Mouse (Mus musculus): Measurements from ENCODE around the gene Dtnb. TPM values are rescaled to one million over a fixed set of nuclear protein-coding genes. Genes with fewer than 3 reads are reported as not detected.
"Not testable (repeated sequence)": the region's sequence is repeated elsewhere in the genome, so short reads cannot be mapped to it uniquely, and the experiment has no call there.

The Dtnb gene
- total RNA-seq (2015) = 9.1 and 14.8 TPM in 2 replicates
- 8.1 and 28.5 TPM in 2 replicates for total RNA-seq (2017)

GRCm38 (mm10) chr12:3571787-3572580 is at the start of gene Dtnb:
Dtnb (plus strand) TSS chr12:3572381.
- peak; percentile 75 for ATAC-seq (ENCODE audit: poor library complexity, severe bottlenecking)

- ATAC-seq (ENCODE audit: poor library complexity, severe bottlenecking) = peak; percentile 82
Measured at GRCm38 (mm10) chr12:3525536-3525935, 46.6 kb upstream of the Dtnb start.

- not testable (repeated sequence) for ATAC-seq (ENCODE audit: poor library complexity, severe bottlenecking)
Measured at GRCm38 (mm10) chr12:3535446-3535845, 36.7 kb upstream of the Dtnb start.

- no peak for ATAC-seq (ENCODE audit: poor library complexity, severe bottlenecking)
Measured at GRCm38 (mm10) chr12:3537616-3538015, 34.6 kb upstream of the Dtnb start.

DNA sequence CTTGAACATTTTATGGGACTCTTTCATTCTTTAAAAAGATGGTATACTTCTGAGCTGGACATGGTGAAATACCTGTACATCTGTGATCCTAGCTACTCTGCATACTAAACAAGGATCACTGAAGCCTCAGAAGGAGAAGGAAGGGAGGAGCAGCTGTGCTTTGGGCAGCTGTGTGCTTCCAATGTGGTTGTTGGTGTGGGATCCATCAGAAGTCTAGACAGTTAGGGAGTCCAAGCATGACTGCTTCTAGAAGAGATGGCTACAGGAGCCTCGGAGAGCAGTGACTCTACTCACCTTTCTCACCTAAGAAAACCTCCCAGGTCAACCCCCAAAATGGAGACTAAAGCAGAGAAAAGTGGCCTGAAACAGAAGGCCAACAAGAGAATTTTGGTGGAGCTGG is 34.1 kb upstream of the Dtnb start:
- ATAC-seq (ENCODE audit: poor library complexity, severe bottlenecking) = no peak

DNA sequence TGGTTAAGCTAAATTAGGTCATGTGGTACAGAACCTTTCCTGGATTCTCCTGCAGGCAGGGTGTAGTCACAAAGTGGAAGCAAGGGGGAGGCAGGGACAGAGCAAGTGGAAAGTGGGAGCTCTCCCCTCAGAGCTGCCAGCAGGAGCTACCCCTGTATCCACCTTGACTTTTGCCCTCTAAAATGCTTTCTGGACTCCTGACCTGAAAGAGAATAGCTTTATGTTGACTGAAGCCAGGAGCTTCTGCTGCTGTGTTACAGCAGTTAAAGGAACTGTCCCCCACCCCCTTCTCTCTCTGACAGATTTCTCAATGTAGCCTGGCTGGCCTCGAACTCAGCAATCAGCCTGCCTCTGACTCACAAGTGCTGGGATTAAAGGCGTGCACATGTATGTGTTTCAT is 32.6 kb upstream of the Dtnb start:
- ATAC-seq (ENCODE audit: poor library complexity, severe bottlenecking) = no peak

DNA sequence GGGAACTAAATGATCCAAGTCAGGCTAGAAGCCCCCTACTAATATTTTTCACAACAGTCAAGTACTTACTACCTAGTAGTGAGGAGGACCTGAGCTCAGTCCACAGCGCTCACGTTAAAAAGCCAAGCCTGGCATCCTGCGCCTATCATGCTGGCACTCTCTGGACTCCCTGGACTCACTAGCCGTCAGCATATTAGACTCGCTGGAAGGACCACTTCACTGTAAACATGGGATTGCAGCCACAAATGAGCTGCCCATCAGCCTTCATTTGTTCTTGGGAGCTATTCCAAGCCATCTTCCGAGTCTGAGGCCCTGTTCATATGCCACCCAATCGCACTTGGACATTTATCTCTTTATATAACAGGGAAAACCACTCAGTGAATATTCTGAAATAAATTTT is 31.3 kb upstream of the Dtnb start:
- no peak for ATAC-seq (ENCODE audit: poor library complexity, severe bottlenecking)

DNA sequence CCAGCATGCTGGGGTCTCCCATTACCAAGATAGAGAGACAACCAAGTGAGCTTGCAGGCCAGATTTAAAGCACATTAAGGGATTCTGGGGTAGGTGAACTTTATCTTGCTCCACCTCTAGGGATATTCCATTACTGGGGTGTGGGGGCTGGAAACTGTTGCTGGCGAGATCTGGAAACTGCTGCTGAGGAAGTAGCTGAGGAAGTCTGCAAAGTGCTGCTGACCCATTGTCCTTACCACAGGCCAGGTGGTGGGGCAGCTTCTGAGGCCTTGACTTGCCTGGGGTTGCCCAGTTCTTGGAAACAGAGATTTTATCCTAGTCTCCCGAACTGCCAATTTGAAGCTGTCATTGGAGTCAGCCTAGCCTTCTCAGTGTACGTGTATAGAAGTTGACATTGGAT is 26.7 kb upstream of the Dtnb start:
- no peak for ATAC-seq (ENCODE audit: poor library complexity, severe bottlenecking)

GRCm38 (mm10) chr12:3546121-3546658 is 26.0 kb upstream of the Dtnb start:
- no peak for ATAC-seq (ENCODE audit: poor library complexity, severe bottlenecking)

GRCm38 (mm10) chr12:3546781-3547180 is 25.4 kb upstream of the Dtnb start:
- ATAC-seq (ENCODE audit: poor library complexity, severe bottlenecking) = no peak

- no peak for ATAC-seq (ENCODE audit: poor library complexity, severe bottlenecking)
Measured at GRCm38 (mm10) chr12:3547506-3547905, 24.7 kb upstream of the Dtnb start.

DNA sequence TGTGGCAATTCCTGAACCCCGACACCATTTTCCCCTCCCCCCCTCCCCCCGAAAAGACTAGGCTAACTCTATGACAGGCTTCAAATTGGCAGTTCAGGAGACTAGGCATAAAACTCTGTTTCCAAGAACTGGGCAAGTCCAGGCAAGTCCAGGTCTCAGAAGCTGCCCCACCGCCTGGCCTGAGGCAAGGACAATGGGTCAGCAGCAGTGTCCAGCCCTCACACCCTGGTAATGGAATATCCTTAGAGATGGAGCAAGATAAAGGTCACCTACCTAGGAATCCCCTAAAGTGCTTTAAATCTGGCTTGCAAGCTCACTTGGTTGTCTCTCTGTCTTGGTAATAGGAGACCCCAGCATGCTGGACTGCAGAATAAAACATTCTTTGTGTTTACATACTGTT is 24.3 kb upstream of the Dtnb start:
- no peak for ATAC-seq (ENCODE audit: poor library complexity, severe bottlenecking)

DNA sequence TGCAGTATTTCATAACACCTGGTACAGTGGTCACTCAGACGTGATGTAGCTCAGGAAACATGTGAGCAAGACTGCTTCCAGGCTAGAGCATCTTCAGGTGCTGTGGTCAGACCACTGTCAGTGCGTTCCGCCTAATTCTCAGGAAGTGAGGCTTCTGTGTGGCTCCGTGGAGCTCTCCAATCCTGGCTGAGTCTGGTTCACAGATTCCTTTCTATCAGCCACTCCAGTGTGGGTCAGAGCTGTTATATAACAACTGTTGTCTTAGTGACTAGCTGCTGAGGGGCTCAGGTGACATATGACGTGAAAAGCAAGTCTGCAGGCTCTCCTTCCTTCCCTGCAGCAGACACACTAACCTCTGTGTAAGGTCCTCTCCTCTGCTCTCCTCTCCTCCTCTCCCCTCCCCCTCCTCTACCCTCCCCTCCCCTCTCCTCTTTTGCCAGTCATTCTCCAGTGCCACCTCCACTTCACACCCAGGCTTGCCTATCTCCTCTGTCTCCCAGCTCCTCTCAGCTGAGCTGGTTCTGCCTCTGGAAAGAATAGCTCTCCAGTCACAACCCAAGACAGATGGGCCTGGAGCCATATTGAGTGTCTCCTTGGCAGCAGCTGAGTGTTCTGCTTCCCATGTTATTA is 23.5 kb upstream of the Dtnb start:
- peak; percentile 47 for ATAC-seq (ENCODE audit: poor library complexity, severe bottlenecking)

DNA sequence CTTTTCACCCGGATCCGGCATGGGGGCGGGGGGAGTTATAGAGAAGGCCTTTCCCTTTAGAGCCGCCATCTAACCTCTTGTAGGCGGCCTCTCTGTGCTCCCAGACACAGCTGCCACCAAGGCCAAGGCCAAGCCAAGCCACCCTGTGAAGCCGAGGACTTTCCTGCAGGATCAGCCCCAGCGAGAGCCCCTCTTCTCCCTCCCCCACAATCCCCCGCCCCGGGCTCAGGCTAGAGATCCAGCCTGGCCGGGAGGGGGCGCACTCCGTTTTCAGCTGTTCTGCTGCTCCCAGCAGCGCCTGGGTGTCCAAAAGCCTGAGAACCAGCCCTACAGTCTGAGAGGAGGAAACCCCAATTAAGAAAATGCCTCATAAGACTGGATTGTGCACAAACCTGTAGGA is 21.9 kb upstream of the Dtnb start:
- no peak for ATAC-seq (ENCODE audit: poor library complexity, severe bottlenecking)

- no peak for ATAC-seq (ENCODE audit: poor library complexity, severe bottlenecking)
Measured at GRCm38 (mm10) chr12:3557414-3558319, 14.5 kb upstream of the Dtnb start.

- peak; percentile 82 for ATAC-seq (ENCODE audit: poor library complexity, severe bottlenecking)
Measured at GRCm38 (mm10) chr12:3560596-3560995, 11.6 kb upstream of the Dtnb start.

- ATAC-seq (ENCODE audit: poor library complexity, severe bottlenecking) = no peak
Measured at GRCm38 (mm10) chr12:3561032-3561431, 11.1 kb upstream of the Dtnb start.

GRCm38 (mm10) chr12:3562806-3563205 is 9.4 kb upstream of the Dtnb start:
- ATAC-seq (ENCODE audit: poor library complexity, severe bottlenecking) = no peak

DNA sequence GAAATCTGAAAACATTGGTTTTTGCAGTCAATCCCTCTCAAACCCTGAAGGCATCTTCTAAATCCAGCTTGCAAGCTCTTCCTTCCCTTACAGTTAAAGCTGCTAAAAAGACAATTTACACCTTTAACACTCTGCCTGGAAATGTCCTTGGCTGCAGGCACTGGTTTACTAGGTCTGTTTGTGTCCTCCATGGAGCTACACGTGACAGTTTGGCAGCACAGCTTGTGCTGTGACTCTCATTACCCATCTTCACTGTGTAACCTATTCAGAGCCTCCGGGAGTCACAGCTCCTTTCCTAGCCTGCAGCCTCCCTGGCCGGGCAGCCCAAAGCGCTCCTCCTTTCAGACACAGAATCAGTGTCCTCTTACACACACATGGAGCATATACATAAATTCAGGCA is 8.5 kb upstream of the Dtnb start:
- no peak for ATAC-seq (ENCODE audit: poor library complexity, severe bottlenecking)

DNA sequence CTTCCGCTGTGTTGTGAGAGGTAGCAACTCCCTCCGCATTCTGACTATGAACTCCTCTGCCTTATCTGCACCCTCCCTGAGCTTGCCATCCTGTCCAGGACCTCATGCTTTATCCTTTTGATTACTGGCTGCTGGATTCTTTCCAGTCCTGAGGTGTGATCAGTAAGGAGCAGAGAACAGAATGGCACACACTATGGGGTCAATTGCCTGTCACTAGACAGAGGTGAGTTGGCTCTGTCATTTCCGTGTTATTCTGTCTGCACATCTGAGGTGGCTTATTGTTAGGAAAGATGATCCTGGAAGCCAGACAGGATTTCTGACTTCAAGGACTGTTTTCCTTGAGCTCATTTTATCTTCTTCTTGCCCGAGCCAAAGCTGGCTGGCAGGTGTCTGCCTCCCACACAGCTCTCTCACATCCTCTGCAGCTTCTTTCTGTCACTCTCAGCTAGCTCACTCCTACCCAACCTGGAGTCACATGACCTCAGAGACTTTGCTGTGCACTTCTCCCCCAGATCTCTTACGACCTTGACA is 3.7 kb upstream of the Dtnb start:
- ATAC-seq (ENCODE audit: poor library complexity, severe bottlenecking) = no peak

All from megakaryocyte, adult 5-6 weeks (primary cell).